Mouse (Mus musculus): ENCODE results near the gene Trappc2l. TPM values are rescaled to one million over a fixed set of nuclear protein-coding genes. Genes with fewer than 3 reads are reported as not detected.

Trappc2l gene
- polyA plus RNA-seq, 1 experiment from 2014 or later: 52.9 TPM

GRCm38 (mm10) chr8:122652643-122653042 lies 41.2 kb downstream of the Trappc2l start:
- DNase-seq (ENCODE audit: low spot score): no peak

- no peak for DNase-seq (ENCODE audit: low spot score)
Observed at GRCm38 (mm10) chr8:122654768-122655167, 43.3 kb downstream of the Trappc2l start.

DNA sequence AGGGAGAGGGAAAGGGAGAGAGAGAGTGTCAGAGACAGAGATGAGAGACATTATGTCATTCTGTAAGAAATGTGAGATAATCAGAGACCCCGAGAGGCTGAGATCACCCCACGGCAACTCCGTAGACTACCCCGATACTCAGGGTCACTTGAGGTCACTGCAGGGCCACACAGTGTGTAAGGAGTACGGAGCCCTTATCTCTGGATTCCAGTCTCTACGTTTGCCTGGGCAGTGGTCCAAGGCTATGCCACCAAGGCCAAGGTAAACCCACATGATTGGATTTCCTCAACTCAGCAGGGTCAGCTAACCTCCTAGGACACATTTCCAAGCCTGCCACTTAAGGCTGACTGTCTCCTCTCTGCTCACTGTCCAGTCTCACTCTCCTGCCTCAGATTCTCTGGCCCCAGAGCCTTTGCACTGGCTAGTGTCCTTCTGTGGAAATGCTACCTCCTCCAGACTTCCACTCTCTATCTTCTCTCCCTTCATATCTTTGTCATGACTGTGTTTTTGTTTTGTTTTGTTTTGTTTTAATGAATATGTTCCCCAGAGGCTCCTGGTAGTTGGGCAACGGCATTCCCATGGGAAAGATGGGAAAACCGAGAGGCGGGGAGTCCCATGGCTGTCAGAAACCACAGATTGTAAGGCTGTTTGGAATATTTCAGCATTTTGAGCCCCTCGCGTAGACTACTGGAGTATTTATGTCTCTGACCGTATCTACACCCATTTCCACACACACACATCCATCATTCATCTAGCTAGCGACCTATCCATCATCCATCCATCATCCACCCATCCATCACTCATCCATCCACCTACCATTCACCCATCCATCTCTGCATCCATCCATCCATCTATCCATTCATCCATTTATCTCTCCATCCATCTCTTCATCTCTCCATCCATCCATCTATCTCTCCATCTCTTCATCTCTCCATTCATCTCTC lies 44.9 kb downstream of the Trappc2l start:
- no peak for DNase-seq (ENCODE audit: low spot score)

DNA sequence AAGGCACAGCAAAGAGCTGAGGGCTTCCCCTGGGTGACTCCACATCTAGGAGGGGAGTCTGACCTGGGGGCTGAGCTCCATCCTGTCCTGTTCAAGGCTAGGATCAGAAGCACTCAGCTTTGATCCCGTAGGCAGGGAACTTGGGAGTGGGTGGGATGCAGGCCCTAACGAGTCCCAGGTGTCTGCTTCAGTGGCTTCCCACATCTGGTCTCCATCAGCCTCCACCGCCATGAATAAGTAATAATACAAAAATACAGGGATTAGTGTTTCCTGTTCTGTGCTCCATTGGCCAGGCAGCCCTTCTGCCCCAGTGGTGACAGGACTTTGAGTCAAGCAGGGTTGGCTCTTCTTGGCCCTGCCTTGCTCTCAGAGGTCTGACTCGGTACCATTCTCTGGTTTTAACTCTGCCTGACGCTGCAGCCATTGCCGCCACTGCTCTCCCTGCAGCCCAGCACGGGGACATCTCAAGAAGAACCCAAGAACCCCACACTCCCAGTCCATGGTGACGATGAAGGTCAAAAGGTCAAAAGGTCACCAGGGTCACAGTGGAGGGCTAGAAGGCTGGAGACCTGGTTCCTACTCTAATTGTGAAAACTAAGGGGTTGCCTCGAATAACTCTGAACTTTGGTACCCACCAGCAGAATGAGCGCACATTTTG lies 46.8 kb downstream of the Trappc2l start:
- no peak for DNase-seq (ENCODE audit: low spot score)

DNA sequence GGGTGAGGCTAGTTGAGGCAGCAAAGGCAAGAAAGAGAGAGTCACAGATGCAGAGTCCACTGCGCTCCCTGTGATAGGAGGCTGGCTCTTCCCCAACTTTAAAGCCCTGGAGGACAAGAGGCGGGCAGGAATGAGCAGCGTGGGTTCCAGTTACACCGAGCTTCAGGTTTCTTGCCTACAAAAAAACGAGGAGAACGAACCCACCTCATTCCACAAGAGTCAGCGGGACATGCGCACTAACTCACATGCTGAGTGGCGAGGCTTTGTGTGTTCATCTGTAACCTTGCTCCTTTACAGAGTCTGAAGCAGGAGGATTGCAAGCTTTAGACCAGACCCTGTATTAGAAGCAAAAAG lies 47.3 kb downstream of the Trappc2l start:
- no peak for DNase-seq (ENCODE audit: low spot score)

GRCm38 (mm10) chr8:122660022-122660421 lies 48.6 kb downstream of the Trappc2l start:
- no peak for DNase-seq (ENCODE audit: low spot score)

DNA sequence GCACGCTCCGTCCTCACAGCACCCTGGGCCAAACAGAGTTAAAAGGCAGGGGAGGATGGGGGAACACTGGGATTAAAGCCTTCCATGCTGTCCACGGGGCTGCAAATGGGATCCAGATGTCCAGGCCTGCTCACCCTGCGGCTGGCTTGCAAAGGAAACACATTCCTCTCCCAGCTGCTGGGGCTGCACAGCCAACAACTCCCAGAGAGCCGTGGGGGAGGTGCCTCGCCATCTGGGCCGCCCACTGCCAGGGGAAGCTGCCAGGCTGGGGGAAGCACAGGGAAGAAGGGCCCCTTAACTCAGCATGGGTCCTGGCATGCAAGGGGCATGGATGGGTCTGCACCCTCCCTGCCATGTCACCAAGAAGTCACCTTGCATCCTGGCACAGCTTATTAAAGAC lies 49.7 kb downstream of the Trappc2l start:
- DNase-seq (ENCODE audit: low spot score): no peak

GRCm38 (mm10) chr8:122661894-122662293 lies 50.5 kb downstream of the Trappc2l start:
- no peak for DNase-seq (ENCODE audit: low spot score)

- no peak for DNase-seq (ENCODE audit: low spot score)
Observed at GRCm38 (mm10) chr8:122663106-122663505, 51.7 kb downstream of the Trappc2l start.

DNA sequence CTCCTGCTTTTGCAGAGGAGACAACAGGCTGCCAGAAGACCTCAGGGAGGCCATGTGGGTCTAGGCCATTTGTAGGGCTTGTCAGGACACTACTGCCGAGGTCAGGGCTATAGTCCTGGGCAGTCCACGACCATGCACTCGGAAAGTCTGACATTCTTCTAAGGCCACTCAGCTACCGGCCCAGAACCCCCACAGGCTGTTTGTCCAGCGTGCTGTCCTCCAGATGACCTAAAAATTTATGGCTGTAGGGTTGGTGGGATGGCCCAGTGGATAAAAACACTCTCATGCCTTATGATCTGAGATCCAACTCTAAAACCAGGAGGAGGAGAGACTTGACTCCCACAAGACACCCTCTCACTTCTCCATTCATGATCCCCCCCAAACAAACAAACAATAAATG lies 52.2 kb downstream of the Trappc2l start:
- no peak for DNase-seq (ENCODE audit: low spot score)

GRCm38 (mm10) chr8:122665221-122665620 lies 53.8 kb downstream of the Trappc2l start:
- DNase-seq (ENCODE audit: low spot score): no peak

DNA sequence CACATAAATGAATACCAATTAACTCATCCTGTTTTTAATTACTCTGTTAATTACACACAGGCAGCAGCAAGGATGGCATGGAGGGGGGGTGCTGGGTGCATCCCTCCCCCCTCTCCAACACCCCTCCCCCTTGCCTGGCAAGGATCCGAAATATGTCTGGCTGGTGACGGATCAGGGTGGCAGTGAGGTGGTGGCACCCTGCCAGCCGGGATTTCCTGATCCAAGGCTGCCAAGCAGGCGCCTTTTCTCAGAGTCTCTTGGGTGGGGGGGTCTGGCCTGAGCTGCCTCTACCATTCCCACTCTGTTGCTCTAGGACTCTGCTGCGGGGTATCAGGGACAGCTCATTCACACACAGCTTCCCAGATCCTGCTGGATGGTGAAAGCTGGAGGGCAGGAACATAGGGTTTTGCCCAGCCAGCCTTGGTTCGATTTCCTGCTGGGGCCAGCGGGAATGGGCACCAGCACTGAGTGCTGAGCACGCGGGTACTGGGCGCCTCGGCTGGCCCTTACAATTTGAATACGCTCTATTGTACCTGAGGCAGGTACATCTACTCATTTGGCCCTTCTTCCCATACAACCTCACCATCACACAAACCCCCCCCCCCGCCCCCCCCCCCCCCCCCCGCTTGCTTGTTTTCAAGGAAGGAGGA lies 54.4 kb downstream of the Trappc2l start:
- DNase-seq (ENCODE audit: low spot score): no peak

Small RNA genes within 50 kb of the gene (microRNA-seq; reads per million reads assigned to microRNA genes)
- not detected for gene Mir6396 (ENCODE audit: borderline number of aligned reads)

Other genes starting within 250 kb of the Trappc2l start
- gene Zc3h18, start 235.0 kb upstream of the Trappc2l start, polyA plus RNA-seq (2015; fragmentation: Nextera tagmentation; extraction: Ambion mirVana): 41.0 and 41.7 TPM in 2 replicates
- 0.26 and 0.37 TPM in 2 replicates for gene Il17c, start 189.6 kb upstream of the Trappc2l start, polyA plus RNA-seq (2015; fragmentation: Nextera tagmentation; extraction: Ambion mirVana)
- 540 and 564 TPM in 2 replicates for gene Cyba, start 178.7 kb upstream of the Trappc2l start, polyA plus RNA-seq (2015; fragmentation: Nextera tagmentation; extraction: Ambion mirVana)
- gene Mvd, start 168.2 kb upstream of the Trappc2l start, polyA plus RNA-seq (2015; fragmentation: Nextera tagmentation; extraction: Ambion mirVana): 17.4 and 19.5 TPM in 2 replicates
- gene Snai3, start 150.9 kb upstream of the Trappc2l start, polyA plus RNA-seq (2015; fragmentation: Nextera tagmentation; extraction: Ambion mirVana): 37.5 TPM in 2 replicates
- 98.0 and 108 TPM in 2 replicates for gene Rnf166, start 135.6 kb upstream of the Trappc2l start, polyA plus RNA-seq (2015; fragmentation: Nextera tagmentation; extraction: Ambion mirVana)
- 72.9 and 75.3 TPM in 2 replicates for gene Ctu2, start 135.5 kb upstream of the Trappc2l start, polyA plus RNA-seq (2015; fragmentation: Nextera tagmentation; extraction: Ambion mirVana)
- gene Piezo1, start 60.3 kb upstream of the Trappc2l start, polyA plus RNA-seq (2015; fragmentation: Nextera tagmentation; extraction: Ambion mirVana): 5.2 and 6.9 TPM in 2 replicates
- 50.6 and 51.1 TPM in 2 replicates for gene Cdt1, start 43.6 kb upstream of the Trappc2l start, polyA plus RNA-seq (2015; fragmentation: Nextera tagmentation; extraction: Ambion mirVana)
- 173 and 174 TPM in 2 replicates for gene Aprt, start 34.7 kb upstream of the Trappc2l start, polyA plus RNA-seq (2015; fragmentation: Nextera tagmentation; extraction: Ambion mirVana)
- gene Galns, start 177 bp upstream of the Trappc2l start, polyA plus RNA-seq (2015; fragmentation: Nextera tagmentation; extraction: Ambion mirVana): 10.5 and 11.7 TPM in 2 replicates
- 0.36 and 0.43 TPM in 2 replicates for gene Pabpn1l, start 11.1 kb downstream of the Trappc2l start, polyA plus RNA-seq (2015; fragmentation: Nextera tagmentation; extraction: Ambion mirVana)
- gene Cbfa2t3, start 87.5 kb downstream of the Trappc2l start, polyA plus RNA-seq (2015; fragmentation: Nextera tagmentation; extraction: Ambion mirVana): 15.2 and 16.7 TPM in 2 replicates
- 13.8 and 14.0 TPM in 2 replicates for gene Acsf3, start 163.8 kb downstream of the Trappc2l start, polyA plus RNA-seq (2015; fragmentation: Nextera tagmentation; extraction: Ambion mirVana)
- 0.21 and 0.36 TPM in 2 replicates for gene Cdh15, start 236.3 kb downstream of the Trappc2l start, polyA plus RNA-seq (2015; fragmentation: Nextera tagmentation; extraction: Ambion mirVana)